Mouse (Mus musculus) midbrain, embryonic 12.5 days (tissue): ENCODE data around the gene Fbxo46. TPM values are rescaled to one million over a fixed set of nuclear protein-coding genes. Genes with fewer than 3 reads are reported as not detected.
A peak's percentile ranks its signal among the peaks of the same experiment; 100 is the strongest.

Experiments
- ATAC-seq: fragments of 200-750 bp; cut with Nextera tagmentation; 2 replicates; pipeline ENCODE4 v1.8.0; 2017; ENCODE audit warnings: low read depth, moderate TSS enrichment, moderate library complexity; ENCODE audit not compliant: low FRiP score
- H3K27ac ChIP-seq: fragments of 300-500 bp; sonication (generic); replicated peaks from 2 replicates; pipeline ENCODE4 v1.5.1; 2016; ENCODE audit warnings: mild to moderate bottlenecking
- H3K27me3 ChIP-seq: fragments of 300-500 bp; sonication (generic); 2 replicates; pipeline ENCODE4 v1.6.1; 2016; ENCODE audit warnings: mild to moderate bottlenecking
- H3K36me3 ChIP-seq: fragments of 300-500 bp; sonication (generic); 2 replicates; pipeline ENCODE4 v1.6.1; 2016
- H3K4me1 ChIP-seq: fragments of 300-500 bp; sonication (generic); 2 replicates; pipeline ENCODE4 v1.6.1; 2016
- H3K4me2 ChIP-seq: fragments of 300-500 bp; sonication (generic); replicated peaks from 2 replicates; pipeline ENCODE4 v1.6.1; 2016; ENCODE audit warnings: mild to moderate bottlenecking, moderate library complexity
- H3K4me3 ChIP-seq: fragments of 300-500 bp; sonication (generic); 2 replicates; pipeline ENCODE4 v1.5.1; 2016; ENCODE audit warnings: mild to moderate bottlenecking
- H3K9ac ChIP-seq: fragments of 300-500 bp; sonication (generic); replicated peaks from 2 replicates; pipeline ENCODE4 v1.6.1; 2016; ENCODE audit warnings: mild to moderate bottlenecking, moderate library complexity
- H3K9me3 ChIP-seq: fragments of 300-500 bp; sonication (generic); 2 replicates; pipeline ENCODE4 v1.6.1; 2016; ENCODE audit warnings: mild to moderate bottlenecking
- WGBS: fragments of 180-500 bp; shearing (Covaris S2); methylation state at CpG from one replicate; pipeline ENCODE4 v1.1.7; 2016; 5-methylcytosine and 5-hydroxymethylcytosine counted together
- polyA plus RNA-seq: library from polyadenylated mRNA; unstranded; fragments of >200 nt; fragmentation: Nextera tagmentation; extraction: Ambion mirVana; gene quantifications from 2 replicates; pipeline ENCODE4 v1.2.1, GENCODE M21; 2016

Gene Fbxo46
- polyA plus RNA-seq, 1 experiment from 2014 or later: 20.6 TPM

GRCm38 (mm10) chr7:19159411-19159810 is 39.8 kb downstream of the Fbxo46 start:
- H3K4me1 ChIP-seq: peaks cover 28% of the 10 kb centered on the region
- 15% methylated on average over 18 of the region's 18 CpGs for WGBS
- H3K27ac ChIP-seq: no peak overlapping the region
- no peak overlapping the region for H3K9ac ChIP-seq
- no peaks in the 10 kb centered on the region for H3K9me3 ChIP-seq
- peak overlapping the region; percentile 53; the same call in 1 of the 2 replicates for H3K4me2 ChIP-seq
- no peaks in the 10 kb centered on the region for H3K36me3 ChIP-seq
- H3K27me3 ChIP-seq: peaks cover 56% of the 10 kb centered on the region
- H3K4me3 ChIP-seq: no peak overlapping the region
- ATAC-seq: no peak

- H3K9ac ChIP-seq: peak overlapping the region; percentile 39
- no peaks in the 10 kb centered on the region for H3K9me3 ChIP-seq
- WGBS: 2% methylated on average over 19 of the region's 20 CpGs
- peaks cover 63% of the 10 kb centered on the region for H3K27me3 ChIP-seq
- H3K27ac ChIP-seq: no peak overlapping the region
- peaks cover 35% of the 10 kb centered on the region for H3K4me1 ChIP-seq
- no peak for ATAC-seq
- peak overlapping the region; percentile 35 for H3K4me3 ChIP-seq
- H3K4me2 ChIP-seq: peak overlapping the region; percentile 53
- H3K36me3 ChIP-seq: no peaks in the 10 kb centered on the region
These were observed 40.5 kb downstream of the Fbxo46 start for GRCm38 (mm10) chr7:19160115-19160514.

- Histone ChIP-seq H3K9ac (no peak overlapping the region), H3K4me3 (no peak overlapping the region), H3K27me3 (peaks cover 75% of the 10 kb centered on the region), H3K27ac (no peak overlapping the region), H3K9me3 (no peaks in the 10 kb centered on the region), H3K4me1 (peaks cover 35% of the 10 kb centered on the region), H3K4me2 (no peak overlapping the region), H3K36me3 (no peaks in the 10 kb centered on the region)
- WGBS: 83% methylated on average over 7 of the region's 7 CpGs
- no peak for ATAC-seq
These were observed 43.3 kb downstream of the Fbxo46 start for GRCm38 (mm10) chr7:19162928-19163327.

- no peaks in the 10 kb centered on the region for H3K9me3 ChIP-seq
- WGBS: 28% methylated on average over 12 of the region's 12 CpGs
- peaks cover 35% of the 10 kb centered on the region for H3K4me1 ChIP-seq
- H3K36me3 ChIP-seq: no peaks in the 10 kb centered on the region
- H3K9ac ChIP-seq: no peak overlapping the region
- H3K4me2 ChIP-seq: 0 out of 2 replicates have a peak overlapping the region, but pooled peaks have one; percentile 19
- no peak overlapping the region for H3K4me3 ChIP-seq
- peaks cover 77% of the 10 kb centered on the region for H3K27me3 ChIP-seq
- H3K27ac ChIP-seq: no peak overlapping the region
- ATAC-seq: no peak
These were observed 44.1 kb downstream of the Fbxo46 start for GRCm38 (mm10) chr7:19163752-19164151.

GRCm38 (mm10) chr7:19164189-19164588 is 44.5 kb downstream of the Fbxo46 start:
- 0 out of 2 replicates have a peak overlapping the region, but pooled peaks have one; percentile 19 for H3K4me2 ChIP-seq
- no peak overlapping the region for H3K4me3 ChIP-seq
- peaks cover 35% of the 10 kb centered on the region for H3K4me1 ChIP-seq
- H3K9ac ChIP-seq: no peak overlapping the region
- H3K36me3 ChIP-seq: no peaks in the 10 kb centered on the region
- H3K9me3 ChIP-seq: no peaks in the 10 kb centered on the region
- whole genome bisulfite sequencing: 1% methylated on average over 6 of the region's 6 CpGs
- no peak overlapping the region for H3K27ac ChIP-seq
- ATAC-seq: no peak
- H3K27me3 ChIP-seq: peaks cover 74% of the 10 kb centered on the region

- Histone ChIP-seq H3K27ac (no peak overlapping the region), H3K9ac (0 out of 2 replicates have a peak overlapping the region, but pooled peaks have one; percentile 24), H3K4me1 (peaks cover 27% of the 10 kb centered on the region), H3K36me3 (no peaks in the 10 kb centered on the region), H3K4me2 (peak overlapping the region; percentile 19; the same call in 1 of the 2 replicates), H3K4me3 (0 out of 2 replicates have a peak overlapping the region, but pooled peaks have one; percentile 1), H3K27me3 (peaks cover 66% of the 10 kb centered on the region), H3K9me3 (no peaks in the 10 kb centered on the region)
- no peak for ATAC-seq
- 2% methylated on average over 13 of the region's 13 CpGs for WGBS
These were observed 45.3 kb downstream of the Fbxo46 start for GRCm38 (mm10) chr7:19164978-19165377.

- H3K4me3 ChIP-seq: 0 out of 2 replicates have a peak within 1 kb of the TSS, but pooled peaks have one; percentile 4
- no peak within 1 kb of the TSS; the same call in 1 of the 2 replicates for H3K27ac ChIP-seq
- H3K9ac ChIP-seq: peak within 1 kb of the TSS; percentile 24; the same call in 1 of the 2 replicates
- WGBS: 15% methylated on average over 14 of the region's 14 CpGs
- no peaks in the 10 kb centered on the region for H3K9me3 ChIP-seq
- H3K4me1 ChIP-seq: peaks cover 20% of the 10 kb centered on the region
- H3K4me2 ChIP-seq: peak within 1 kb of the TSS; percentile 33
- peak; percentile 47; the same call in 1 of the 2 replicates for ATAC-seq
- H3K36me3 ChIP-seq: no peaks in the 10 kb centered on the region
- H3K27me3 ChIP-seq: peaks cover 57% of the 10 kb centered on the region
These were observed 46.2 kb downstream of the Fbxo46 start, which contains the start of gene Gipr for GRCm38 (mm10) chr7:19165656-19166423. Gene Gipr, minus strand, starts transcription at chr7:19166127.

- Histone ChIP-seq H3K4me2 (no peak overlapping the region), H3K27ac (no peak overlapping the region), H3K4me3 (no peak overlapping the region), H3K9me3 (no peaks in the 10 kb centered on the region), H3K36me3 (no peaks in the 10 kb centered on the region), H3K9ac (no peak overlapping the region), H3K27me3 (peaks cover 49% of the 10 kb centered on the region), H3K4me1 (peaks cover 24% of the 10 kb centered on the region)
- ATAC-seq: no peak
- whole genome bisulfite sequencing: 97% methylated on average over 3 of the region's 3 CpGs
These were observed 47.3 kb downstream of the Fbxo46 start for GRCm38 (mm10) chr7:19166990-19167389.

- Histone ChIP-seq H3K27me3 (peaks cover 29% of the 10 kb centered on the region), H3K4me2 (no peak overlapping the region), H3K4me1 (peaks cover 33% of the 10 kb centered on the region), H3K9ac (no peak overlapping the region), H3K27ac (no peak overlapping the region), H3K36me3 (no peaks in the 10 kb centered on the region), H3K9me3 (no peaks in the 10 kb centered on the region), H3K4me3 (no peak overlapping the region)
- no peak for ATAC-seq
- 67% methylated on average over 10 of the region's 10 CpGs for WGBS
These were observed 49.8 kb downstream of the Fbxo46 start for GRCm38 (mm10) chr7:19169506-19169905.

GRCm38 (mm10) chr7:19170142-19170541 is 50.5 kb downstream of the Fbxo46 start:
- WGBS: 68% methylated on average over 8 of the region's 8 CpGs
- Histone ChIP-seq H3K27ac (0 out of 2 replicates have a peak overlapping the region, but pooled peaks have one; percentile 2), H3K4me2 (no peak overlapping the region), H3K4me1 (peaks cover 26% of the 10 kb centered on the region), H3K9me3 (no peaks in the 10 kb centered on the region), H3K4me3 (no peak overlapping the region), H3K36me3 (no peaks in the 10 kb centered on the region), H3K27me3 (peaks cover 23% of the 10 kb centered on the region), H3K9ac (no peak overlapping the region)
- ATAC-seq: no peak

GRCm38 (mm10) chr7:19171831-19172230 is 52.2 kb downstream of the Fbxo46 start:
- no peak overlapping the region; the same call in none of the 2 replicates for H3K9ac ChIP-seq
- H3K4me1 ChIP-seq: peaks cover 27% of the 10 kb centered on the region
- H3K36me3 ChIP-seq: no peaks in the 10 kb centered on the region
- ATAC-seq: no peak
- H3K27ac ChIP-seq: peak overlapping the region; percentile 65
- 52% methylated on average over 8 of the region's 8 CpGs for WGBS
- no peaks in the 10 kb centered on the region for H3K9me3 ChIP-seq
- no peak overlapping the region for H3K4me2 ChIP-seq
- peaks cover 27% of the 10 kb centered on the region for H3K27me3 ChIP-seq
- H3K4me3 ChIP-seq: no peak overlapping the region

GRCm38 (mm10) chr7:19172874-19173273 is 53.2 kb downstream of the Fbxo46 start:
- peak; percentile 25 for ATAC-seq
- peak overlapping the region; percentile 65 for H3K27ac ChIP-seq

More at GRCm38 (mm10) chr7:19172874-19173273, 53.2 kb downstream of the Fbxo46 start:
- H3K4me2 ChIP-seq: peak overlapping the region; percentile 49
- H3K4me1 ChIP-seq: peaks cover 28% of the 10 kb centered on the region
- 3% methylated on average over 17 of the region's 17 CpGs for WGBS
- no peaks in the 10 kb centered on the region for H3K9me3 ChIP-seq
- H3K36me3 ChIP-seq: no peaks in the 10 kb centered on the region
- peak overlapping the region; percentile 36 for H3K4me3 ChIP-seq
- H3K9ac ChIP-seq: peak overlapping the region; percentile 42
- H3K27me3 ChIP-seq: peaks cover 38% of the 10 kb centered on the region
